8 mouse cellular contexts compared by ENCODE assay signal in the genomic region with DNA sequence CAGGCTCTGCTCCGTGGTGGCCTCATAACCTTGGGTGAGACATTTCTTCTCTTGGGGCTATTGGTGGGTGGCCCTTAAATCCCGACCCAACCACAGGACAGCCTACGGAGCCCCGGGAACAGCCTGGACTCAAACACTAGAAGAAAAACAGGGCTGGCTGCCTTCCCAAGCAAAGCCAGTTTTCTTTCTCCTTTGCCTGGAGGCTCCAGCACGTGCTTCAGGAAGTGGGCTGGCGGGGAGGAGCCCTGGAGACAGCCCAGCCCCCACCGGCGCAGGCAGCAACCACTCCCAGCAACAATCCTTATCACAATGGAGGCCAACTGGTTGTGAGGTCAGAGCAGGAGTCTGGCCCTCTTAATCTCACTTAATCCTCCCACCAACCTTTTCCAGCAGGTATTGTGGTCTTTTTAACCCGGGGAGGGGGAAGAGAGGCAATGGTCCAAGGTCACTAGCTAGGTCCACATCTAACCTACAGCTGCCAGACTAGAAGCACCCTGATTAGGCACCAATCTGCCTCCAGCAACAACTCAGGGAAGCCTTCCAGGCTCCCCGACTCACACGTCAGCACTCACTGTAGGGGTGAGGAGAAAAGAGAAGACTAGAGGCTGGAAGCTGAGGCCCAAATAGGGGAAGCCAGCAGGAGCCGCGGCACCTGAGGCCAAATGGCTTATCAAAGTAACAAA. TPM values are rescaled to one million over a fixed set of nuclear protein-coding genes. Genes with fewer than 3 reads are reported as not detected.
DNase-seq lines count a peak whose midpoint lies in the region; ATAC-seq lines count a peak whose summit lies in the region.

No protein-coding gene starts in this region.

- peaks cover 78% of the 10 kb centered on the region for H3K4me1 ChIP-seq in embryonic facial prominence, embryonic 10.5 days
- peaks cover 71% of the 10 kb centered on the region for H3K4me1 ChIP-seq in limb, embryonic 13.5 days
- peaks cover 63% of the 10 kb centered on the region for H3K4me1 ChIP-seq in midbrain, embryonic 14.5 days (ENCODE audit: control insufficient read depth, insufficient read depth, low read length)
- peaks cover 60% of the 10 kb centered on the region for H3K4me1 ChIP-seq in stomach, embryonic 14.5 days (ENCODE audit: control insufficient read depth, insufficient read depth, low read length)

- ATAC-seq in cerebellum, adult (ENCODE audit: insufficient number of reproducible peaks, low FRiP score, low TSS enrichment) = no peak
- peak; percentile 37 for ATAC-seq in limb, embryonic 13.5 days (ENCODE audit: low FRiP score, low read depth)
- ATAC-seq in midbrain, embryonic 14.5 days (ENCODE audit: low FRiP score, low TSS enrichment) = no peak
- ATAC-seq in stomach, embryonic 14.5 days (ENCODE audit: insufficient number of reproducible peaks, insufficient read depth, low FRiP score, low read depth) = peak; percentile 53

- H3K27me3 ChIP-seq in embryonic facial prominence, embryonic 10.5 days (replicated peaks; ENCODE audit: low read depth, poor library complexity, severe bottlenecking) = peaks cover 7% of the 10 kb centered on the region
- H3K27me3 ChIP-seq in limb, embryonic 13.5 days = no peaks in the 10 kb centered on the region
- H3K27me3 ChIP-seq in midbrain, embryonic 14.5 days (ENCODE audit: control insufficient read depth, insufficient read depth, low read length) = no peaks in the 10 kb centered on the region
- no peaks in the 10 kb centered on the region for H3K27me3 ChIP-seq in stomach, embryonic 14.5 days (ENCODE audit: control insufficient read depth, insufficient read depth, low read length)

- peak overlapping the region; percentile 98 for H3K4me2 ChIP-seq in limb, embryonic 13.5 days (replicated peaks)
- peak overlapping the region; percentile 100 for H3K4me2 ChIP-seq in midbrain, embryonic 14.5 days (ENCODE audit: low read length)
- H3K4me2 ChIP-seq in stomach, embryonic 14.5 days (replicated peaks; ENCODE audit: low read depth, low read length) = peak overlapping the region; percentile 100

- peak overlapping the region; percentile 100 for H3K9ac ChIP-seq in limb, embryonic 13.5 days
- H3K9ac ChIP-seq in midbrain, embryonic 14.5 days (replicated peaks; ENCODE audit: low read length) = peak overlapping the region; percentile 100
- H3K9ac ChIP-seq in stomach, embryonic 14.5 days (replicated peaks; ENCODE audit: low read depth, low read length) = peak overlapping the region; percentile 98

- H3K4me3 ChIP-seq in embryonic facial prominence, embryonic 10.5 days = peak overlapping the region; percentile 99
- peak overlapping the region; percentile 94 for H3K4me3 ChIP-seq in limb, embryonic 13.5 days
- peak overlapping the region; percentile 91 for H3K4me3 ChIP-seq in midbrain, embryonic 14.5 days (replicated peaks; ENCODE audit: low read depth, low read length)
- H3K4me3 ChIP-seq in stomach, embryonic 14.5 days (ENCODE audit: low read depth, low read length) = peak overlapping the region; percentile 84

- H3K27ac ChIP-seq in embryonic facial prominence, embryonic 10.5 days (replicated peaks) = peak overlapping the region; percentile 100
- peak overlapping the region; percentile 100 for H3K27ac ChIP-seq in limb, embryonic 13.5 days
- peak overlapping the region; percentile 100 for H3K27ac ChIP-seq in midbrain, embryonic 14.5 days (replicated peaks; ENCODE audit: low read depth, low read length)
- H3K27ac ChIP-seq in stomach, embryonic 14.5 days (ENCODE audit: low read length) = peak overlapping the region; percentile 100

- no peaks in the 10 kb centered on the region for H3K9me3 ChIP-seq in embryonic facial prominence, embryonic 10.5 days
- H3K9me3 ChIP-seq in limb, embryonic 13.5 days = no peaks in the 10 kb centered on the region
- H3K9me3 ChIP-seq in midbrain, embryonic 14.5 days (ENCODE audit: control insufficient read depth, low read length) = no peaks in the 10 kb centered on the region
- H3K9me3 ChIP-seq in stomach, embryonic 14.5 days (ENCODE audit: control insufficient read depth, low read depth, low read length) = no peaks in the 10 kb centered on the region

- under 1% methylated on average over 13 of the region's 13 CpGs for WGBS in embryonic facial prominence, embryonic 10.5 days
- 2% methylated on average over 13 of the region's 13 CpGs for WGBS in limb, embryonic 13.5 days
- 3% methylated on average over 13 of the region's 13 CpGs for WGBS in midbrain, embryonic 14.5 days
- 1% methylated on average over 13 of the region's 13 CpGs for WGBS in stomach, embryonic 14.5 days

- DNase-seq in cerebellum, adult 11 months = peak; percentile 67
- DNase-seq in embryonic facial prominence, embryonic 10.5 days (ENCODE audit: low spot score) = peak; percentile 87
- DNase-seq in gonadal fat pad, adult 2 months (ENCODE audit: low read depth) = peak; percentile 83
- DNase-seq in kidney, adult 11 months = peak; percentile 96
- DNase-seq in midbrain, embryonic 14.5 days = peak; percentile 86

- H3K36me3 ChIP-seq in embryonic facial prominence, embryonic 10.5 days (replicated peaks) = peaks cover 30% of the 10 kb centered on the region
- peaks cover 13% of the 10 kb centered on the region for H3K36me3 ChIP-seq in limb, embryonic 13.5 days
- peaks cover 55% of the 10 kb centered on the region for H3K36me3 ChIP-seq in midbrain, embryonic 14.5 days (ENCODE audit: control insufficient read depth, insufficient read depth, low read length)
- H3K36me3 ChIP-seq in stomach, embryonic 14.5 days (ENCODE audit: control insufficient read depth, insufficient read depth, low read length) = peaks cover 3% of the 10 kb centered on the region; the same call in 1 of the 2 replicates

RNA-seq across cellular contexts. Expression of a gene that starts 4.0 kb away (rescaled TPM):
- 1.2 and 2.2 TPM in 2 replicates for polyA plus RNA-seq in embryonic facial prominence, embryonic 10.5 days (2016; fragmentation: Nextera tagmentation; extraction: Ambion mirVana)
- 2.1 and 2.7 TPM in 2 replicates for polyA plus RNA-seq in gonadal fat pad, adult 2 months (2012; rRNA removed)
- 3.7 and 4.6 TPM in 2 replicates for polyA plus RNA-seq in limb, embryonic 13.5 days (2015; fragmentation: Nextera tagmentation; extraction: Ambion mirVana)
- polyA plus RNA-seq in midbrain, embryonic 14.5 days (2014; fragmentation: Nextera tagmentation; extraction: Ambion mirVana) = 7.1 and 8.9 TPM in 2 replicates
- 2.0 and 2.3 TPM in 2 replicates for polyA plus RNA-seq in stomach, embryonic 14.5 days (2014; fragmentation: Nextera tagmentation; extraction: Ambion mirVana)

RNA-seq across cellular contexts. Expression of a gene that starts 5.5 kb away (rescaled TPM):
- 8.1 TPM in 2 replicates for polyA plus RNA-seq in embryonic facial prominence, embryonic 10.5 days (2016; fragmentation: Nextera tagmentation; extraction: Ambion mirVana)
- 3.5 and 9.3 TPM in 2 replicates for polyA plus RNA-seq in gonadal fat pad, adult 2 months (2012; rRNA removed)
- polyA plus RNA-seq in limb, embryonic 13.5 days (2015; fragmentation: Nextera tagmentation; extraction: Ambion mirVana) = 11.1 and 12.0 TPM in 2 replicates
- 14.2 and 15.0 TPM in 2 replicates for polyA plus RNA-seq in midbrain, embryonic 14.5 days (2014; fragmentation: Nextera tagmentation; extraction: Ambion mirVana)
- 12.9 and 14.3 TPM in 2 replicates for polyA plus RNA-seq in stomach, embryonic 14.5 days (2014; fragmentation: Nextera tagmentation; extraction: Ambion mirVana)

RNA-seq across cellular contexts. Expression of a gene that starts 32.7 kb away (rescaled TPM):
- polyA plus RNA-seq in embryonic facial prominence, embryonic 10.5 days (2016; fragmentation: Nextera tagmentation; extraction: Ambion mirVana) = 79.1 and 89.3 TPM in 2 replicates
- polyA plus RNA-seq in gonadal fat pad, adult 2 months (2012; rRNA removed) = 28.0 and 36.1 TPM in 2 replicates
- polyA plus RNA-seq in limb, embryonic 13.5 days (2015; fragmentation: Nextera tagmentation; extraction: Ambion mirVana) = 99.6 and 104 TPM in 2 replicates
- polyA plus RNA-seq in midbrain, embryonic 14.5 days (2014; fragmentation: Nextera tagmentation; extraction: Ambion mirVana) = 51.3 and 61.2 TPM in 2 replicates
- polyA plus RNA-seq in stomach, embryonic 14.5 days (2014; fragmentation: Nextera tagmentation; extraction: Ambion mirVana) = 72.8 and 82.3 TPM in 2 replicates

RNA-seq across cellular contexts. Expression of a gene that starts 46.0 kb away (rescaled TPM):
- polyA plus RNA-seq in embryonic facial prominence, embryonic 10.5 days (2016; fragmentation: Nextera tagmentation; extraction: Ambion mirVana) = not detected in 2 replicates
- 0.34 and 4.3 TPM in 2 replicates for polyA plus RNA-seq in gonadal fat pad, adult 2 months (2012; rRNA removed)
- polyA plus RNA-seq in limb, embryonic 13.5 days (2015; fragmentation: Nextera tagmentation; extraction: Ambion mirVana) = not detected in 2 replicates
- not detected in 2 replicates for polyA plus RNA-seq in midbrain, embryonic 14.5 days (2014; fragmentation: Nextera tagmentation; extraction: Ambion mirVana)
- polyA plus RNA-seq in stomach, embryonic 14.5 days (2014; fragmentation: Nextera tagmentation; extraction: Ambion mirVana) = 0.36 TPM in 1 of 2 replicates, not detected in the other

Comparison
In these comparisons a context has a peak if more than half of its experiments do, and no peak if none do; other contexts are left out.
1. ATAC-seq: peak in limb, embryonic 13.5 days (single experiment) and stomach, embryonic 14.5 days (single experiment); none in cerebellum, adult (single experiment) and midbrain, embryonic 14.5 days (single experiment).
2. Peak in every context shown above with its lines, with median percentiles within 50 percentile points of each other: DNase-seq, H3K27ac ChIP-seq, H3K4me3 ChIP-seq, H3K4me2 ChIP-seq and H3K9ac ChIP-seq.